Comparison of ENCODE assay signal across 17 mouse cellular contexts in the genomic region with DNA sequence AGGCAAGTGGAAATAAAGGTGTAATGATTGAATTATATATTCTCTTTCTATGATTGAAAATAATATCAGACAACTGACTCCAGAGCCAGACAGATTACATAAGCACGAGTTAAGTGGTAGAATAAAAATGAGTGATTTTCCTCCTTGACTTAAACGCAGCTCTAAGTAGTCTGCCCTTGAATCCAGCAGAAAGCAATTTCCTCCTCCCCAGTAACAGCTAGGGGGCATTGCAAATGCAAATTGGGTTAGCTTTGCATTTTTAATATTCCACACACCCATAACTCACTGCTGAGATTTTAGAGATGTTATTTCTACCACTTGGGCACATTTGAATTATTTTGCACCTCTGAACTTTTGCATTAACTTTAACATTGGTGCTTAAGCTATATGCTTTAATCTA.
DNase-seq lines count a peak whose midpoint lies in the region; ATAC-seq lines count a peak whose summit lies in the region.
"Had no signal": no experiment of that assay in that cellular context is flagged by ENCODE, and none has a peak within 500 bp of the region (broad histone marks: within the 10 kb centered on the region; RNA-seq: fewer than 3 reads in every experiment).

No protein-coding gene starts in this region.

- H3K9ac ChIP-seq in hindbrain, embryonic 15.5 days, result no peak overlapping the region
- no peak overlapping the region for H3K9ac ChIP-seq in hindbrain, embryonic 11.5 days (ENCODE audit: low read depth, low read length)
- no peak overlapping the region for H3K9ac ChIP-seq in midbrain, embryonic 13.5 days (replicated peaks)
- no peak overlapping the region for H3K9ac ChIP-seq in hindbrain, embryonic 16.5 days (ENCODE audit: low read depth, low read length)
- no peak overlapping the region for H3K9ac ChIP-seq in neural tube, embryonic 14.5 days (replicated peaks; ENCODE audit: low read depth, low read length)
- H3K9ac ChIP-seq: heart, embryonic 15.5 days had no signal

- no peaks in the 10 kb centered on the region for H3K27me3 ChIP-seq in hindbrain, embryonic 15.5 days
- H3K27me3 ChIP-seq in hindbrain, embryonic 11.5 days (ENCODE audit: control insufficient read depth, insufficient read depth, low read length), result no peaks in the 10 kb centered on the region
- H3K27me3 ChIP-seq in midbrain, embryonic 13.5 days, result no peaks in the 10 kb centered on the region
- no peaks in the 10 kb centered on the region for H3K27me3 ChIP-seq in midbrain, embryonic 10.5 days (ENCODE audit: low read depth, poor library complexity, severe bottlenecking)
- no peaks in the 10 kb centered on the region for H3K27me3 ChIP-seq in hindbrain, embryonic 16.5 days (replicated peaks; ENCODE audit: control insufficient read depth, insufficient read depth, low read length)
- H3K27me3 ChIP-seq in neural tube, embryonic 14.5 days (ENCODE audit: control insufficient read depth, insufficient read depth, low read length), result no peaks in the 10 kb centered on the region
- H3K27me3 ChIP-seq: heart, embryonic 15.5 days had no signal

- H3K9me3 ChIP-seq in hindbrain, embryonic 15.5 days, result no peaks in the 10 kb centered on the region
- H3K9me3 ChIP-seq in hindbrain, embryonic 11.5 days (ENCODE audit: control insufficient read depth, low read length), result no peaks in the 10 kb centered on the region
- H3K9me3 ChIP-seq in midbrain, embryonic 13.5 days, result no peaks in the 10 kb centered on the region
- H3K9me3 ChIP-seq in midbrain, embryonic 10.5 days (replicated peaks), result no peaks in the 10 kb centered on the region
- no peaks in the 10 kb centered on the region for H3K9me3 ChIP-seq in hindbrain, embryonic 16.5 days (ENCODE audit: control insufficient read depth, low read length)
- no peaks in the 10 kb centered on the region for H3K9me3 ChIP-seq in neural tube, embryonic 14.5 days (ENCODE audit: control insufficient read depth, low read length)
- H3K9me3 ChIP-seq: heart, embryonic 15.5 days had no signal

- no peak overlapping the region for H3K4me3 ChIP-seq in hindbrain, embryonic 15.5 days
- H3K4me3 ChIP-seq in hindbrain, embryonic 11.5 days (ENCODE audit: low read depth, low read length), result no peak overlapping the region
- H3K4me3 ChIP-seq in midbrain, embryonic 13.5 days (replicated peaks), result no peak overlapping the region
- no peak overlapping the region for H3K4me3 ChIP-seq in midbrain, embryonic 10.5 days
- no peak overlapping the region for H3K4me3 ChIP-seq in hindbrain, embryonic 16.5 days (ENCODE audit: low read length)
- H3K4me3 ChIP-seq in neural tube, embryonic 14.5 days (ENCODE audit: low read depth, low read length), result no peak overlapping the region
- H3K4me3 ChIP-seq: heart, embryonic 15.5 days had no signal

- no peaks in the 10 kb centered on the region for H3K36me3 ChIP-seq in hindbrain, embryonic 15.5 days
- H3K36me3 ChIP-seq in hindbrain, embryonic 11.5 days (ENCODE audit: control insufficient read depth, insufficient read depth, low read length), result no peaks in the 10 kb centered on the region
- no peaks in the 10 kb centered on the region for H3K36me3 ChIP-seq in midbrain, embryonic 13.5 days
- H3K36me3 ChIP-seq in midbrain, embryonic 10.5 days, result no peaks in the 10 kb centered on the region
- no peaks in the 10 kb centered on the region for H3K36me3 ChIP-seq in hindbrain, embryonic 16.5 days (ENCODE audit: control insufficient read depth, insufficient read depth, low read length)
- no peaks in the 10 kb centered on the region for H3K36me3 ChIP-seq in neural tube, embryonic 14.5 days (ENCODE audit: control insufficient read depth, insufficient read depth, low read length)
- H3K36me3 ChIP-seq: heart, embryonic 15.5 days had no signal

- H3K4me2 ChIP-seq in hindbrain, embryonic 15.5 days, result no peak overlapping the region
- no peak overlapping the region for H3K4me2 ChIP-seq in hindbrain, embryonic 11.5 days (replicated peaks; ENCODE audit: low read depth, low read length)
- H3K4me2 ChIP-seq in midbrain, embryonic 13.5 days (replicated peaks), result no peak overlapping the region
- H3K4me2 ChIP-seq in hindbrain, embryonic 16.5 days (ENCODE audit: low read length), result no peak overlapping the region
- no peak overlapping the region for H3K4me2 ChIP-seq in neural tube, embryonic 14.5 days (ENCODE audit: low read depth, low read length)
- H3K4me2 ChIP-seq: heart, embryonic 15.5 days had no signal

- ATAC-seq in hindbrain, embryonic 15.5 days (ENCODE audit: low FRiP score, low read depth), result no peak
- no peak for ATAC-seq in hindbrain, embryonic 11.5 days (ENCODE audit: low FRiP score)
- no peak for ATAC-seq in midbrain, embryonic 13.5 days
- ATAC-seq in hindbrain, embryonic 16.5 days, result peak; percentile 27; the same call in 1 of the 2 replicates
- peak; percentile 11; the same call in 1 of the 2 replicates for ATAC-seq in neural tube, embryonic 14.5 days (ENCODE audit: low read depth)
- no peak for ATAC-seq in erythroblast, adult 5-6 weeks (replicated peaks; ENCODE audit: low FRiP score, poor library complexity, severe bottlenecking)
- ATAC-seq: activated CD4-positive, CD25-positive, alpha-beta regulatory T cell, adult 4 months had no signal

- 48% methylated on average over 2 of the region's 2 CpGs for WGBS in hindbrain, embryonic 15.5 days
- 69% methylated on average over 2 of the region's 2 CpGs for WGBS in hindbrain, embryonic 11.5 days
- WGBS in midbrain, embryonic 13.5 days, result 48% methylated on average over 2 of the region's 2 CpGs
- 77% methylated on average over 2 of the region's 2 CpGs for WGBS in midbrain, embryonic 10.5 days
- WGBS in hindbrain, embryonic 16.5 days, result 48% methylated on average over 2 of the region's 2 CpGs
- WGBS in neural tube, embryonic 14.5 days, result 33% methylated on average over 2 of the region's 2 CpGs

- H3K4me1 ChIP-seq in hindbrain, embryonic 15.5 days (replicated peaks), result peaks cover 8% of the 10 kb centered on the region; the same call in 1 of the 2 replicates
- no peaks in the 10 kb centered on the region for H3K4me1 ChIP-seq in hindbrain, embryonic 11.5 days (replicated peaks; ENCODE audit: control insufficient read depth, insufficient read depth, low read length)
- H3K4me1 ChIP-seq in midbrain, embryonic 13.5 days (replicated peaks), result peaks cover 20% of the 10 kb centered on the region; the same call in 1 of the 2 replicates
- H3K4me1 ChIP-seq in midbrain, embryonic 10.5 days, result no peaks in the 10 kb centered on the region
- no peaks in the 10 kb centered on the region for H3K4me1 ChIP-seq in hindbrain, embryonic 16.5 days (ENCODE audit: control insufficient read depth, insufficient read depth, low read depth, low read length)
- peaks cover 7% of the 10 kb centered on the region; the same call in 1 of the 2 replicates for H3K4me1 ChIP-seq in neural tube, embryonic 14.5 days (ENCODE audit: control insufficient read depth, insufficient read depth, low read length)
- H3K4me1 ChIP-seq: heart, embryonic 15.5 days had no signal

- 0 out of 2 replicates have a peak overlapping the region, but pooled peaks have one; percentile 17 for H3K27ac ChIP-seq in hindbrain, embryonic 15.5 days (replicated peaks)
- no peak overlapping the region for H3K27ac ChIP-seq in hindbrain, embryonic 11.5 days (ENCODE audit: low read depth, low read length)
- peak overlapping the region; percentile 65 for H3K27ac ChIP-seq in midbrain, embryonic 13.5 days
- no peak overlapping the region for H3K27ac ChIP-seq in midbrain, embryonic 10.5 days (replicated peaks)
- H3K27ac ChIP-seq in hindbrain, embryonic 16.5 days (ENCODE audit: low read depth, low read length), result no peak overlapping the region; the same call in 1 of the 2 replicates
- no peak overlapping the region; the same call in 1 of the 2 replicates for H3K27ac ChIP-seq in neural tube, embryonic 14.5 days (ENCODE audit: low read depth, low read length)
- H3K27ac ChIP-seq: heart, embryonic 15.5 days had no signal

- no peak for DNase-seq in hindbrain, embryonic 11.5 days (ENCODE audit: low spot score)
- no peak for DNase-seq in midbrain, embryonic 10.5 days (ENCODE audit: low spot score)
- DNase-seq in right cerebral cortex, postnatal 14 days, result no peak
- DNase-seq: adrenal gland, postnatal 14 days; B cell, adult 2 months; cerebellum, adult 9-10 months; gastrocnemius, postnatal 25 days; heart, adult 18-20 months; heart, postnatal 36 days; lung, postnatal 4 days had no signal

Comparison
In these comparisons a context has a peak if more than half of its experiments do, and no peak if none do; other contexts are left out.
1. ATAC-seq: peak in hindbrain, embryonic 16.5 days (single experiment) and neural tube, embryonic 14.5 days (single experiment); none in hindbrain, embryonic 15.5 days (single experiment), hindbrain, embryonic 11.5 days (single experiment), midbrain, embryonic 13.5 days (single experiment) and erythroblast, adult 5-6 weeks (single experiment).
2. H3K27ac ChIP-seq: peak in hindbrain, embryonic 15.5 days (single experiment) and midbrain, embryonic 13.5 days (single experiment); none in hindbrain, embryonic 11.5 days (single experiment), midbrain, embryonic 10.5 days (single experiment), hindbrain, embryonic 16.5 days (single experiment) and neural tube, embryonic 14.5 days (single experiment).